Mouse (Mus musculus) stomach, postnatal 0 days (tissue): ENCODE measurements around the gene Trip10. TPM values are rescaled to one million over a fixed set of nuclear protein-coding genes. Genes with fewer than 3 reads are reported as not detected.

Experiments used
- ATAC-seq: fragments of 200-750 bp; cut with Nextera tagmentation; 2 replicates; pipeline ENCODE4 v1.8.0; 2017; ENCODE audit not compliant: low FRiP score, low TSS enrichment
- DNase-seq: peaks from one replicate; pipeline ENCODE4 v3.0.0-alpha.2; 2016; ENCODE audit warnings: low spot score
- H3K27ac ChIP-seq: fragments of 300-500 bp; sonication (generic); replicated peaks from 2 replicates; pipeline ENCODE4 v1.5.1; 2014; ENCODE audit warnings: mild to moderate bottlenecking, control low read depth
- H3K27me3 ChIP-seq: fragments of 300-500 bp; sonication (generic); 2 replicates; pipeline ENCODE4 v1.6.1; 2014; ENCODE audit warnings: low read length; ENCODE audit not compliant: control insufficient read depth, insufficient read depth
- H3K36me3 ChIP-seq: fragments of 300-500 bp; sonication (generic); 2 replicates; pipeline ENCODE4 v1.6.1; 2014; ENCODE audit warnings: low read length, mixed read lengths; ENCODE audit not compliant: control insufficient read depth, insufficient read depth
- H3K4me1 ChIP-seq: fragments of 300-500 bp; sonication (generic); replicated peaks from 2 replicates; pipeline ENCODE4 v1.6.1; 2014; ENCODE audit warnings: antibody characterized with exemption; ENCODE audit not compliant: control insufficient read depth, insufficient read depth
- H3K4me2 ChIP-seq: fragments of 300-500 bp; sonication (generic); replicated peaks from 2 replicates; pipeline ENCODE4 v1.6.1; 2014; ENCODE audit warnings: low read depth, mild to moderate bottlenecking, control low read depth, moderate library complexity
- H3K4me3 ChIP-seq: fragments of 300-500 bp; sonication (generic); 2 replicates; pipeline ENCODE4 v1.5.1; 2014; ENCODE audit warnings: low read depth, low read length, control low read depth
- H3K9ac ChIP-seq: fragments of 300-500 bp; sonication (generic); 2 replicates; pipeline ENCODE4 v1.6.1; 2014; ENCODE audit warnings: mild to moderate bottlenecking, low read length, control low read depth, mixed read lengths
- H3K9me3 ChIP-seq: fragments of 300-500 bp; sonication (generic); 2 replicates; pipeline ENCODE4 v1.6.1; 2016; ENCODE audit warnings: low read length; ENCODE audit not compliant: control insufficient read depth
- CTCF ChIP-seq: IDR thresholded peaks from 2 replicates; pipeline ENCODE4 v1.5.1; 2016; ENCODE audit warnings: antibody characterized with exemption, low read depth, mild to moderate bottlenecking, moderate library complexity
- EP300 ChIP-seq: optimal IDR thresholded peaks from 2 replicates; pipeline ENCODE3; 2016; ENCODE audit warnings: antibody characterized with exemption
- WGBS: fragments of 180-500 bp; shearing (Covaris S2); extraction: QIAGEN DNeasy Blood & Tissue Kit; methylation state at CpG from one replicate; pipeline ENCODE4 v1.1.7; 2014; 5-methylcytosine and 5-hydroxymethylcytosine counted together
- polyA plus RNA-seq: library from polyadenylated mRNA; unstranded; fragments of >200 nt; fragmentation: Nextera tagmentation; extraction: Ambion mirVana; gene quantifications from 2 replicates; pipeline ENCODE4 v1.2.1, GENCODE M21; 2015

The Trip10 gene
- polyA plus RNA-seq = 27.5 and 29.9 TPM in 2 replicates

DNA sequence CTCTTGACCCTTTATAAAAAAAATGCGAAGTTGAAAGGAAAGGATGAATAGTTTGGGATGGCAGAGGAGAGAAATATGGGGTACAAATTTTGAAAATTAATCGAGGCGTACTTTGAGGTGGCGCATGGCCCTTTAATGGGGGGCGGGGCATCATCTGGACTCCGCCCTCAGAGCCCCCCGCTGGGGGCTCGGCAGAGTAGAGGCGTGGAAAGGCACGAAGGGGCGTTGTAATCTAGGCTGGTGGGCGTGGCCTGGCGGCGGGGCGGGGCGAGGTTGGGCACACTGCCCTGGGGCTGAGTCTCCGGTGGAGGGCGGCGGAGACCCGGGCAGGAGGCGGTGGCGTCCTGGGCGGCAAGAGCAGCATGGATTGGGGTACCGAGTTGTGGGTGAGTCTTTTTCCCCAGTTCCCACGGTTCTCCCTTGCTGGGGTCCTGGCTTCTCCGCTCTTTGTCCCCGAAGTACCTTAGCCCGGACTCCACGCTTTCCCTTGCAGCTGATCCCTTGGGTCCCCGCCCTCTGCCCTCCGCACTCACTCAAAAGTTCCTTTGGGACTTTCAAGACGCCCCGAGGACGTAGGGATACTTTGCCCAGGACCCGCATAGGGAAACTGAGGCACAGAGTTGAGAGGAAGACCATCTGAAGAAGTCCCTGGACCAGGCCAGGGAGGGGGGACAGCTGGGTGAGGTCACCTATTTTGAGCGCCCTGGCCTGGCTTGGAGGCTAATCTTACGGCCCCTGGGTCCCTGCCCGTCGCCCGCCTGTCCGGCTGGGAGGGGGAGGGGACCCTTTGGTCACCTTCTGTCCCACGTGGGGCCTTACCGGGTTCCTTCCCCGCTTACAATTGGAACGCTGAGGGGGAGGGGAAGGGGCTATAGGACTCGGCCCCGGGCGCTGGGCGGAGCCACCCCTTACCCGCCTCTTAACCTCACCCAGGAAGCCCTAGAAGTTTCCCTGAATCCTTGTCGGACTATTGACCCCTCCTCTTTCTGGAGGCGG, at the start of gene Trip10:
Gene Trip10, plus strand, starts transcription at position 270 of the 996 bp plus-strand sequence.
- Histone ChIP-seq H3K36me3 (peaks cover 10% of the 10 kb centered on the region; the same call in 1 of the 2 replicates), H3K9ac (peak within 1 kb of the TSS; percentile 67), H3K9me3 (no peaks in the 10 kb centered on the region), H3K4me2 (peak within 1 kb of the TSS; percentile 88), H3K4me3 (peak within 1 kb of the TSS; percentile 78), H3K4me1 (peaks cover 6% of the 10 kb centered on the region; the same call in 1 of the 2 replicates), H3K27me3 (no peaks in the 10 kb centered on the region), H3K27ac (peak within 1 kb of the TSS; percentile 96)
- 0% methylated on average over 39 of the region's 52 CpGs for WGBS
- TF ChIP-seq EP300 = no peak
- TF ChIP-seq CTCF = peak; percentile 56
- ATAC-seq (peak; percentile 61), DNase-seq (peak; percentile 97)

DNA sequence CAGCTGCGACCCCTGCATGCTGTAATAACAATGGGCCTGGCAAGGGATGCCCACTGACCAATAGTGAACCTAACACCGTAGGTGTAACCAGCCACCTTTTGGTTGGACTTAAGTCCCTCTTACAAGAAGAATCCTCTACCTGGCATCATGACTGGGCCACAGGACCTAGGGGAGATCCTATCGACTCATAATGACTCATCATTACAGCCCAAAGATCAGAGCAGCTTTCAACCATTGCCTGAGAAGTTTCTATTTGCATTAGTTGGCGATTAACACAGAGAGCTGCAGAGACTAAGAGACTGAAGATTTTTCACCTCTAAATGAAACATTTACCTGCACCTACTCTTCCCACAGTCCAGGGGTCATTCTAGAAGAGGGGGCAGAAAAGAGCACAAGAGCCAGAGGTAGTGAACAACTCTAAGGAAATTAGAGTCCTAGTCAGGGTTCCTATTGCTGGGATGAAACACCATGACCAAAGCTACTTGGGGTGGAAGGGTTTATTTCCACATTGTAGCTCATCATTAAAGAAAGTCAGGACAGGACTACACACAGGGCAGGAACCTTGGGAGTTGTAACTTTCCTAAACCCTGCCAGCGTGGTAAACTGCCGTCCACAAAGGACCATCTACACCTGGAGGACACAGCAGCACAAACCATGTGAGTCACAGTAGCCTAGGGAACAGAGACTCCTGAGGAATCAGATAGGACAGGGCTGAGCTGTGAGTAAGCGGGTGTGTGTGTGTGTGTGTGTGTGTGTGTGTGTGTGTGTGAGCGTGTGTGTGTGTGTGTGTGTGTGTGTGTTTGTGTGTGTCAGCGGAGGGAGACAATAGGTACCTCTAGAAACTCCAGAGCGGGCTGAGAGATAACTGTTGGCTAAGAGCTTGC, 47.2 kb upstream of the Trip10 start:
- Histone ChIP-seq H3K27ac (no peak overlapping the region), H3K9ac (no peak overlapping the region), H3K9me3 (no peaks in the 10 kb centered on the region), H3K4me1 (no peaks in the 10 kb centered on the region), H3K4me2 (no peak overlapping the region), H3K36me3 (no peaks in the 10 kb centered on the region), H3K4me3 (no peak overlapping the region), H3K27me3 (no peaks in the 10 kb centered on the region)
- 52% methylated on average over 10 of the region's 10 CpGs for WGBS
- DNase-seq (peak; percentile 42), ATAC-seq (peak; percentile 84)
- TF ChIP-seq CTCF (no peak), EP300 (no peak)

DNA sequence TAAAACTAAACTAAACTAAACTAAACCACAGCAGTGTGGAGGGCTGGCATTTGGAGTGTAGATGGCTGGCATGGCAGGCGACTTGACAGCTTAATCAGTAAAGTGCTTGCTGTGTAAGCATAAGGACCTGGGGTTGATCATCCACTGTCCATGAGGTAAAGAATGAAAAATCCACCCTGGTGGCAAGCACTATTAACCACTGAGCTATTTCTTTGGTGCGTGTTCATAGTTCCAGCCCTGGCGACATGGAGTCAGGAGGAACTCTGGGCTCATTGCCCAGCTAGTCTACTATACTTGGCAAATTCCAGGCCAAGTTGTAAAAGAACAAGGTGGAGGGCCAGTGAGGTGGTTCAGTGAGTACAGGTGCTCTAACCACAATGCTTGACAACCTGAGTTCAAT, 41.3 kb upstream of the Trip10 start:
- WGBS = 63% methylated on average over 3 of the region's 3 CpGs
- ATAC-seq = no peak

DNA sequence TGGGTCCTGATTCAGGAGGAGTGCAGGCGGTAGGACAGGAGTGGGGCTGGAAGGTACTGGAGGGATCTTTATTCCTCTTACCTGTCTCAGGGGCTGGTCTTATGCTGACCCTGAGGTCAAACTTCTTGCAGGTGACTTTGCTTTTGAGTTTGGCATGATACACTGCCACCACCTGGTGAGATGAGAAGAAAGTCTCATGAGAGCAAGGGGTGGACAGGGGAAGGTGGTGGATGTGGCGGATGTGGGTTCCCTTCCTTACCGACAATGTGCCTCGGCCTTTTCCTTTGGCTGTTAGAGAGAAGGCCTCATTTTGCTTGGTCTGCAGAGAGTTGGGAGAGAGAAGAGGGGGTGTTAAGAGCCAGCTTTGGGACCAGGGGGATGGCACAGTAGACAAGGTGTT, 39.9 kb upstream of the Trip10 start:
- Histone ChIP-seq H3K4me1 (no peaks in the 10 kb centered on the region), H3K9me3 (no peaks in the 10 kb centered on the region), H3K36me3 (no peaks in the 10 kb centered on the region), H3K27ac (no peak overlapping the region), H3K27me3 (no peaks in the 10 kb centered on the region), H3K9ac (no peak overlapping the region), H3K4me3 (no peak overlapping the region), H3K4me2 (no peak overlapping the region)
- DNase-seq = no peak
- TF ChIP-seq CTCF (peak; percentile 45), EP300 (no peak)
- no peak for ATAC-seq
- WGBS = 66% methylated on average over 4 of the region's 4 CpGs

More for the DNA sequence above, 41.3 kb upstream of the Trip10 start:
- no peaks in the 10 kb centered on the region for H3K4me1 ChIP-seq
- H3K4me2 ChIP-seq = no peak overlapping the region
- no peaks in the 10 kb centered on the region for H3K27me3 ChIP-seq
- no peaks in the 10 kb centered on the region for H3K9me3 ChIP-seq
- no peak for DNase-seq
- no peak for TF ChIP-seq CTCF
- no peak for TF ChIP-seq EP300
- H3K9ac ChIP-seq = no peak overlapping the region
- H3K27ac ChIP-seq = no peak overlapping the region
- H3K36me3 ChIP-seq = no peaks in the 10 kb centered on the region
- no peak overlapping the region for H3K4me3 ChIP-seq

DNA sequence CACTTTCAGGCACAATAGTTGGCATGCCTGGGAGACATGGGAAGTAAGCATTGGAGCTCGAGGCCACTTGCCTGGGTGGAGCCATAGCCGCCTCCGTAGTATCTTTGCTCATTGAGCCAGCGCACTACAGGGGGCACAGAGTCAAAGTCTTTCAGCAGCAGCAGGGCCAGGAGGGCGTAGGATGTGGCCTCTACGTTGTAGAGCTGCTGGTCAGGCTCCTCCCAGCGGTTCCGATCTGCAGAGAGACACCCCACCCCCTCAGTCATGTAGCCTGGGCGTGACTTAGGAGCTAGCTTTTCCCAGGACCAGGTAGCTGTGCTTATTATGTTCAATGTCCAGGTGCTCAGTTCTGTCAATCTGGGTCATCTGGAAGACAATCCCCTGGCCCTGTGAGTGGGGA, 37.8 kb upstream of the Trip10 start:
- TF ChIP-seq CTCF = no peak
- no peak for TF ChIP-seq EP300
- Histone ChIP-seq H3K4me1 (no peaks in the 10 kb centered on the region), H3K36me3 (no peaks in the 10 kb centered on the region), H3K27ac (no peak overlapping the region), H3K9me3 (no peaks in the 10 kb centered on the region), H3K27me3 (no peaks in the 10 kb centered on the region), H3K4me2 (no peak overlapping the region), H3K9ac (no peak overlapping the region), H3K4me3 (no peak overlapping the region)
- WGBS = 51% methylated on average over 9 of the region's 9 CpGs
- no peak for DNase-seq
- ATAC-seq = no peak
